Mouse (Mus musculus): ENCODE measurements around the gene Rsg1.

DNA sequence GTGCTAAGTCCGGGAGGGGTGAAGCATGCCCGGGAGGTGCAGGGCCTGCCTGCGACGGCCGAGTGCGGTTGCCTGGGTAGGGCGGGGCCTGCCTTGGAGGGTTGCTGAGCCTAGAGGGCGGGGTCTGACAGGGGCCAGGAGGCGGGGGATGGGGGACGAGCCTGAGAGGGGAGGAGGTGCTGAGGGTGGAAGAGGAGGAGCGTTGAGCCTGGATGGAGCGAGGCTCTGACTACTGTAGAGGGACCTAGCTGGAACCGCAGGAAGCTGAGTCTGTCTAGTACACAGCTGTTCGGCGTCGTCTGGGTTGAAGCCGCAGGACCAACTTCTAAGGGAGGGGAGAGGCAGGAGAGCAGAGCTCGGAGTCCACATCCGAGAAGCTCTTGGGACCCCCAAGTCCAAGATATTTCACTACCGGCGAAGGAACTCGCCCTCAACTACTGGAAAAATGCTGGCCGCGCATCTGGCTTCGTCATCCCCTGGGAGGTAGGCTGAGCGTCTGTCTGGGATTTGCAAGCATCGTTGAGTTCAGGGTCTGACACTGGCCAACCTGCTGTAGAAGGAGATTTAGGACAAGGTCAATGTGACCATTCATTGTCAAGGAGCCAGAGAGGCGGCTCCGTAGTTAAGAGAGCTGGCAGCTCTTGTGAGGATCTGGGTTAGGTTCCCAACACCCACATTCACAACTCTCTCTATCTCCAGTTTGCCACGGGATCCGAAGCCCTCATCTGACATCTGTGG lies 25.8 kb downstream of the Rsg1 start, which contains the start of gene Arhgef19:
- TF ChIP-seq CTCF (IDR thresholded peaks at IDR 0.05; ENCODE audit: control insufficient read depth, insufficient read depth, insufficient read length), result no peak
- TF ChIP-seq MYOD1 (IDR thresholded peaks at IDR 0.05; ENCODE audit: control insufficient read depth, insufficient read length, low read depth), result peak; percentile 86
- no peak for TF ChIP-seq MAX (IDR thresholded peaks at IDR 0.05)
- no peak for TF ChIP-seq USF1 (IDR thresholded peaks at IDR 0.05; ENCODE audit: low read depth)
- TF ChIP-seq CEBPB (IDR thresholded peaks at IDR 0.05; ENCODE audit: low read depth), result no peak
- no peak for TF ChIP-seq MYOG (IDR thresholded peaks at IDR 0.05; ENCODE audit: control insufficient read depth, extremely low read depth, insufficient read length)
